Mouse (Mus musculus) brain, embryonic 14.5 days (tissue): ENCODE measurements at regions not wholly inside any gene's neighbourhood (a gene's known extent, or its start where the extent isn't known, plus 50 kb on each side); places are given as distances from the start of the nearest gene placed in this dataset.

ENCODE experiments used
- CTCF ChIP-seq: fragments of 200-500 bp; IDR thresholded peaks from 2 replicates; pipeline ENCODE4 v1.5.1; 2012; ENCODE audit warnings: inconsistent platforms, mild to moderate bottlenecking, moderate library complexity, borderline replicate concordance; ENCODE audit not compliant: insufficient read depth, insufficient read length; ENCODE audit errors: extremely low read depth
- POLR2A ChIP-seq: fragments of 200-500 bp; IDR thresholded peaks from 2 replicates; pipeline ENCODE4 v1.6.1; 2012; ENCODE audit warnings: mild to moderate bottlenecking, inconsistent platforms, borderline replicate concordance; ENCODE audit not compliant: poor library complexity, insufficient read depth, insufficient read length, severe bottlenecking; ENCODE audit errors: extremely low read depth

GRCm38 (mm10) chr9:17152369-17152768 lies 651.3 kb upstream of the Fat3 start:
- TF ChIP-seq CTCF = no peak
- TF ChIP-seq POLR2A = no peak
